Mouse (Mus musculus): ENCODE data around the gene Plaa. TPM values are rescaled to one million over a fixed set of nuclear protein-coding genes. Genes with fewer than 3 reads are reported as not detected.

Plaa gene
- polyA plus RNA-seq, 1 experiment from 2014 or later, result 75.3 TPM

GRCm38 (mm10) chr4:94604452-94605019 is 1.5 kb upstream of the Plaa start:
- no peak overlapping the region for H3K27ac ChIP-seq
- DNase-seq (ENCODE audit: low spot score) (no peak), ATAC-seq (ENCODE audit: low FRiP score) (no peak)
- H3K36me3 ChIP-seq (replicated peaks; ENCODE audit: control insufficient read depth, insufficient read depth), result no peaks in the 10 kb centered on the region
- no peaks in the 10 kb centered on the region for H3K9me3 ChIP-seq (ENCODE audit: control insufficient read depth, low read length)
- WGBS, result 93% methylated on average over 2 of the region's 2 CpGs
- H3K4me1 ChIP-seq (replicated peaks; ENCODE audit: control insufficient read depth, insufficient read depth, low read length), result peaks cover 28% of the 10 kb centered on the region
- H3K9ac ChIP-seq, result no peak overlapping the region
- no peaks in the 10 kb centered on the region for H3K27me3 ChIP-seq (ENCODE audit: control insufficient read depth, insufficient read depth, low read length)
- H3K4me3 ChIP-seq (replicated peaks; ENCODE audit: low read length), result no peak overlapping the region
- no peak overlapping the region; the same call in 1 of the 2 replicates for H3K4me2 ChIP-seq (replicated peaks)

GRCm38 (mm10) chr4:94602496-94603030 is 481 bp downstream of the Plaa start:
- no peaks in the 10 kb centered on the region for H3K36me3 ChIP-seq (replicated peaks; ENCODE audit: control insufficient read depth, insufficient read depth)
- H3K4me3 ChIP-seq (replicated peaks; ENCODE audit: low read length), result peak overlapping the region; percentile 100
- DNase-seq (ENCODE audit: low spot score), result no peak
- H3K27ac ChIP-seq, result peak overlapping the region; percentile 96
- peak overlapping the region; percentile 92 for H3K4me2 ChIP-seq (replicated peaks)
- no peaks in the 10 kb centered on the region for H3K9me3 ChIP-seq (ENCODE audit: control insufficient read depth, low read length)
- H3K27me3 ChIP-seq (ENCODE audit: control insufficient read depth, insufficient read depth, low read length), result no peaks in the 10 kb centered on the region
- peak overlapping the region; percentile 97 for H3K9ac ChIP-seq
- no peak; the same call in 1 of the 2 replicates for ATAC-seq (ENCODE audit: low FRiP score)
- WGBS, result under 1% methylated on average over 30 of the region's 33 CpGs
- H3K4me1 ChIP-seq (replicated peaks; ENCODE audit: control insufficient read depth, insufficient read depth, low read length), result peaks cover 28% of the 10 kb centered on the region

GRCm38 (mm10) chr4:94601395-94601794 is 1.6 kb downstream of the Plaa start:
- Histone ChIP-seq H3K27ac (no peak overlapping the region), H3K4me3 (replicated peaks; ENCODE audit: low read length) (0 out of 2 replicates have a peak overlapping the region, but pooled peaks have one; percentile 100), H3K4me1 (replicated peaks; ENCODE audit: control insufficient read depth, insufficient read depth, low read length) (peaks cover 28% of the 10 kb centered on the region), H3K9ac (no peak overlapping the region), H3K27me3 (ENCODE audit: control insufficient read depth, insufficient read depth, low read length) (no peaks in the 10 kb centered on the region), H3K9me3 (ENCODE audit: control insufficient read depth, low read length) (no peaks in the 10 kb centered on the region), H3K36me3 (replicated peaks; ENCODE audit: control insufficient read depth, insufficient read depth) (no peaks in the 10 kb centered on the region), H3K4me2 (replicated peaks) (peak overlapping the region; percentile 92)
- WGBS, result 89% methylated on average over 4 of the region's 4 CpGs
- no peak for DNase-seq (ENCODE audit: low spot score)
- no peak for ATAC-seq (ENCODE audit: low FRiP score)

GRCm38 (mm10) chr4:94592709-94593108 is 10.3 kb downstream of the Plaa start:
- Histone ChIP-seq H3K4me1 (replicated peaks; ENCODE audit: control insufficient read depth, insufficient read depth, low read length) (0 out of 2 replicates have a peak, but pooled peaks cover 4% of the 10 kb centered on the region), H3K27ac (no peak overlapping the region), H3K4me2 (replicated peaks) (no peak overlapping the region), H3K9ac (no peak overlapping the region), H3K27me3 (ENCODE audit: control insufficient read depth, insufficient read depth, low read length) (no peaks in the 10 kb centered on the region), H3K36me3 (replicated peaks; ENCODE audit: control insufficient read depth, insufficient read depth) (no peaks in the 10 kb centered on the region), H3K9me3 (ENCODE audit: control insufficient read depth, low read length) (no peaks in the 10 kb centered on the region), H3K4me3 (replicated peaks; ENCODE audit: low read length) (no peak overlapping the region)
- DNase-seq (ENCODE audit: low spot score) (no peak), ATAC-seq (ENCODE audit: low FRiP score) (no peak)

DNA sequence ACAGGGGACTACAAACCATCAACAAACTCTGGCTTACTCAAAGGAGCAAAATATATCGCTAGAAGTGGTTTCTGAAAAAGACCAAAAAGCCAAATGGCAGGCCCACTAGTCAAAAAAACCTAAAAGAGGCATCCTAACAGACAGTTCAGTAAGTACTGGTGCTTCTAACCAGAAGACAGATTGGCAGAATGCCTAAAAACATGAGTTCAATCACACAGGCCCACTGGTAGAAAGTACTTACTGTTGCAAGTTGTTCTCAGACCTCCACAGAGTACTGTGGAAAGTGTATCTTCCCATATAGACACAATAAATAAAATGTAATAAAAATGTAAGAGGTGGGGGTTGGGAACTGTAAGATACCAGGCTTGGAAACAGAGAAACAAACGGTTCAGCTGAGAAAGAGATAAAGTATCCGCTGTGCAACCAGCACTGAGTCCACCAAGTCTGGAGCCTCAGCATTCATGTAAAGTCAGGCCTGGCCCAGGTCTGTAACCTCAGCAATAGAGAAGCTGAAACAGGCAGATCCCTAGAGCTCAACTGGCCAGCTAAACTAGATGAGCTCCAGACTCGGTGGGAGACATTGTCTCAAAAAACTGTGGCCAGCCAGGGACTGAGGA is 11.2 kb downstream of the Plaa start:
- DNase-seq (ENCODE audit: low spot score) (no peak), ATAC-seq (ENCODE audit: low FRiP score) (no peak)
- H3K4me3 ChIP-seq (replicated peaks; ENCODE audit: low read length), result no peak overlapping the region

GRCm38 (mm10) chr4:94572677-94573076 is 30.4 kb downstream of the Plaa start:
- ATAC-seq (ENCODE audit: low FRiP score), result no peak
- H3K4me1 ChIP-seq (replicated peaks; ENCODE audit: control insufficient read depth, insufficient read depth, low read length), result no peaks in the 10 kb centered on the region

More for the DNA sequence above, 11.2 kb downstream of the Plaa start:
- H3K4me1 ChIP-seq (replicated peaks; ENCODE audit: control insufficient read depth, insufficient read depth, low read length), result 0 out of 2 replicates have a peak, but pooled peaks cover 4% of the 10 kb centered on the region
- WGBS, result 82% methylated on average over 4 of the region's 4 CpGs
- no peak overlapping the region for H3K9ac ChIP-seq
- no peak overlapping the region for H3K4me2 ChIP-seq (replicated peaks)
- no peaks in the 10 kb centered on the region for H3K27me3 ChIP-seq (ENCODE audit: control insufficient read depth, insufficient read depth, low read length)
- no peak overlapping the region for H3K27ac ChIP-seq
- H3K36me3 ChIP-seq (replicated peaks; ENCODE audit: control insufficient read depth, insufficient read depth), result no peaks in the 10 kb centered on the region
- H3K9me3 ChIP-seq (ENCODE audit: control insufficient read depth, low read length), result no peaks in the 10 kb centered on the region

DNA sequence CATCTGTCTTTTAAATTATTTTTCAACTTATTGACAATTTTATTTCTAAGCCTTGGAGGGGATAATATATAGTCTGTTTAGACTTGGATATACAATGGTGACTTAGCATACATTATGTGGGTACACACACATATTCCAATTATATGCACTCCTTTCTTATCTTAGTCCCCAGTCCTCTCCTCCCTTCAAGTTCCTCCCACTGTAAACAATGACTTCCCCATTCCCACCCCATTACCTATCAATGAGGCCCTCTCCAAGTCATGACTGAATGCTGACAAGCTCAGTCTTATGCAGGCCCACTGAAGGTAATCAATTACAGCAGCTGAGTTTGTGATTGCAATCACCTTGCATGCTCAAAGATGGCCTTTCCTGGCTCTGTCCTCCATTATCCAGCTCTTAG is 38.7 kb downstream of the Plaa start:
- Histone ChIP-seq H3K27ac (no peak overlapping the region), H3K4me1 (replicated peaks; ENCODE audit: control insufficient read depth, insufficient read depth, low read length) (no peaks in the 10 kb centered on the region), H3K27me3 (ENCODE audit: control insufficient read depth, insufficient read depth, low read length) (no peaks in the 10 kb centered on the region), H3K4me3 (replicated peaks; ENCODE audit: low read length) (no peak overlapping the region), H3K9ac (no peak overlapping the region), H3K36me3 (replicated peaks; ENCODE audit: control insufficient read depth, insufficient read depth) (peaks cover 10% of the 10 kb centered on the region), H3K9me3 (ENCODE audit: control insufficient read depth, low read length) (no peaks in the 10 kb centered on the region), H3K4me2 (replicated peaks) (no peak overlapping the region)
- ATAC-seq (ENCODE audit: low FRiP score) (no peak), DNase-seq (ENCODE audit: low spot score) (no peak)

More at GRCm38 (mm10) chr4:94572677-94573076, 30.4 kb downstream of the Plaa start:
- Histone ChIP-seq H3K9me3 (ENCODE audit: control insufficient read depth, low read length) (no peaks in the 10 kb centered on the region), H3K4me3 (replicated peaks; ENCODE audit: low read length) (no peak overlapping the region), H3K4me2 (replicated peaks) (no peak overlapping the region), H3K36me3 (replicated peaks; ENCODE audit: control insufficient read depth, insufficient read depth) (peaks cover 74% of the 10 kb centered on the region), H3K27ac (no peak overlapping the region), H3K27me3 (ENCODE audit: control insufficient read depth, insufficient read depth, low read length) (no peaks in the 10 kb centered on the region), H3K9ac (no peak overlapping the region)
- no peak for DNase-seq (ENCODE audit: low spot score)
- WGBS, result 96% methylated on average over 4 of the region's 4 CpGs

DNA sequence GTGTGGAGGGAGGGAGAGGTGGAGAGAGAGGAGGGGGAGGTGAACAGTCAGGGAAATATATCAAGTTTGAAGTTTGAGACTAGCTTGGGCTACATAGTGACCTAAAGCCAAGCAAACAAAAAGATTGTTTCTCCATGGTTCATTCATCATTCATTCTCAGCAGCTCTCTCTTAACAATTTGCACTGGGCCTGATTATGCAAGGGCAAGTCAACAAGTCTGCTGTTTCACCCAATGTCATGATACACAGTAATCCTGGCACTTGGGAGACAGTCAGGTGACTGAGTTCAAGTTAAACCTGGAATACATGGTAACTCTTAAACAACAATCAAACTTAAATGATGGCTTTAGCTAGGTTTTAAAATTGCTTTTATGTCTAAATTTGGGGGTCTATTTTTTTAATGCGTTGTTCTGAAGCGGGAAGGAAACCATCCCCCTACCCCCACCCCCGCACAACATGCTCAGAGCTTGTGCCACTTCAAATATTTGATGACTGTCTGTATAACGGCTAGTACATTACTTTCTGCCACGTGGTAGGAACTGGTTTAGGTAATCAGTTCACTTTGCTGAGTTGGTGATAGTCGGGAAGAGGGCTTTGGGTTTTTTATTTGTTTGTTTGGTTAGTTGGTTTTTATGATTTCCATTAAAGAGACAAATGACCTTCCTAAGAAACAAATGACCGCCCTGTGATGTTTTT is 40.9 kb downstream of the Plaa start:
- no peak overlapping the region for H3K4me3 ChIP-seq (replicated peaks; ENCODE audit: low read length)
- H3K9me3 ChIP-seq (ENCODE audit: control insufficient read depth, low read length), result no peaks in the 10 kb centered on the region
- no peak overlapping the region for H3K4me2 ChIP-seq (replicated peaks)
- ATAC-seq (ENCODE audit: low FRiP score) (no peak), DNase-seq (ENCODE audit: low spot score) (no peak)
- H3K36me3 ChIP-seq (replicated peaks; ENCODE audit: control insufficient read depth, insufficient read depth), result no peaks in the 10 kb centered on the region
- no peak overlapping the region for H3K9ac ChIP-seq
- no peaks in the 10 kb centered on the region for H3K27me3 ChIP-seq (ENCODE audit: control insufficient read depth, insufficient read depth, low read length)
- WGBS, result 83% methylated on average over 7 of the region's 7 CpGs
- H3K4me1 ChIP-seq (replicated peaks; ENCODE audit: control insufficient read depth, insufficient read depth, low read length), result no peaks in the 10 kb centered on the region
- no peak overlapping the region for H3K27ac ChIP-seq

DNA sequence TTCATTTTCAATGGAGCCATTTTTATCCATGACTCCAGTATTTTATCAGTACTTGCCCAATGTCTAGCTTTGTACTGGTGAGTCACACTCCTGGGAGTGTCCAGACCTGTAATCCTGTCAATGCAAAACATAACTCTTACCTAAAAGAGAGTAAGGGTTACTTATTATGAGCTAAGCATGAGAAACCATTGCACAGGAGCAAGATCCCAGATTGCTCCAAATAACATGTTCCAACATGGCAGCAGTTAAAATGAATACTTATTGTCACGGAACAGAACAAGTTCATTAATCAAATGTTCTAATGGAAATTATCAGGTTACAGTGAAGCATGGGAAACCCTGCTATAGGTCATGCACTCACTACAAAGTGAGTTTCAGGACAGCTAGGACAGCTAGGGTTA is 42.7 kb downstream of the Plaa start:
- ATAC-seq (ENCODE audit: low FRiP score) (no peak), DNase-seq (ENCODE audit: low spot score) (no peak)
- no peaks in the 10 kb centered on the region for H3K27me3 ChIP-seq (ENCODE audit: control insufficient read depth, insufficient read depth, low read length)
- H3K36me3 ChIP-seq (replicated peaks; ENCODE audit: control insufficient read depth, insufficient read depth), result no peaks in the 10 kb centered on the region
- H3K9me3 ChIP-seq (ENCODE audit: control insufficient read depth, low read length), result no peaks in the 10 kb centered on the region
- peaks cover 6% of the 10 kb centered on the region for H3K4me1 ChIP-seq (replicated peaks; ENCODE audit: control insufficient read depth, insufficient read depth, low read length)
- H3K27ac ChIP-seq, result no peak overlapping the region
- H3K4me2 ChIP-seq (replicated peaks), result no peak overlapping the region
- 79% methylated on average over 1 of the region's 1 CpGs for WGBS
- H3K9ac ChIP-seq, result no peak overlapping the region
- H3K4me3 ChIP-seq (replicated peaks; ENCODE audit: low read length), result no peak overlapping the region
